Mouse (Mus musculus): ENCODE measurements around the gene Srgap3. TPM values are rescaled to one million over a fixed set of nuclear protein-coding genes. Genes with fewer than 3 reads are reported as not detected.

The Srgap3 gene
- polyA plus RNA-seq (2016; fragmentation: Nextera tagmentation; extraction: Ambion mirVana): 8.0 and 10.5 TPM in 2 replicates

DNA sequence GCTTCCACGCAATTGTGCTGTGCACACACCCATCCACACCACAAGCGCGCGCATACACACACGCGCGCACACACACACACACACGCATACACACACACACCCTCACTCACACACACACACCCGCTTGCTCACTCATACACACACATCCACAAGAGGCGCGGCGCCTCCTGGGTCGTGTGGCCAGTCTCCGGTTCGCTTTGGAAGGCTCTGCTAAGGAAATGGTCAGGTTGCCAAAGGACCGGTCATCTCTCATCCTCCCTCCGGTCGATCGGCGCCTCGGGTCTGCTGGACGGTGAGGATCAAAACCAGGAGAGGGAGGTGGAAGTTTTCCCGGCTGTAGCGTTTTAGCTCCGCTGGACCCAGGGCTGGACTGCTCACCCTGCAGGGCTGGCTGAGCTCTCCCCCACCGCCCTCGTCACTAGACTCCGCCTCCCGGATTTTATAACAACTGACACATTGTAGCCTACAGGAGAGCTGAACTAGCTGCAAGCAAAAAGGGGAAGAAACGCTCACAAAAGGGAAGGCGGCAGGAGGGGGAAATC, at the start of gene Srgap3:
Gene Srgap3 (minus strand): TSS at position 372 of the 542 bp plus-strand sequence.
- H3K27me3 ChIP-seq (replicated peaks; ENCODE audit: low read depth, poor library complexity, severe bottlenecking): peaks cover 8% of the 10 kb centered on the region; the same call in 1 of the 2 replicates
- peaks cover 69% of the 10 kb centered on the region for H3K4me1 ChIP-seq
- DNase-seq (ENCODE audit: low spot score): peak; percentile 86
- WGBS: under 1% methylated on average over 31 of the region's 31 CpGs
- H3K36me3 ChIP-seq (replicated peaks): peaks cover 17% of the 10 kb centered on the region
- peak within 1 kb of the TSS; percentile 86 for H3K27ac ChIP-seq (replicated peaks)
- H3K4me3 ChIP-seq: peak within 1 kb of the TSS; percentile 77
- no peaks in the 10 kb centered on the region for H3K9me3 ChIP-seq

DNA sequence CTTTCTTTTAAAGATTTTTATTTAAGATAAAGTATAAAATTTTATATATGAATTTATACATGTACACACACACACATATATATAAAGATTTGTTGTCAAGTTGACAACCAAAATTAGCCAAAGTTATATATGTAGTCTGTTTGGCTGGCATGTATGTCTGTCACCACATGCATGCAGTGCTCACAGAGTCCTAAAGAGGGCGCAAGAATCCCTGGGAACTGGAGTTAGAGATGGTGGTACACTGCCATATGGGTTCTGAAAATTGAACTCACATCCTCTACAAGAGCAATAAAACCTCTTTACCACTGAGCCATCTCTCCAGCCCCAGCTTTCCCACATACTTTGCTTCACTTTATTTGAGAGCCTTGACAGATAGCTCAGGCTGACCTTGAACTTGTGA, 48.6 kb upstream of the Srgap3 start:
- no peaks in the 10 kb centered on the region for H3K9me3 ChIP-seq
- no peak overlapping the region for H3K27ac ChIP-seq (replicated peaks)
- H3K27me3 ChIP-seq (replicated peaks; ENCODE audit: low read depth, poor library complexity, severe bottlenecking): no peaks in the 10 kb centered on the region
- whole genome bisulfite sequencing: 53% methylated on average over 1 of the region's 1 CpGs
- no peaks in the 10 kb centered on the region for H3K36me3 ChIP-seq (replicated peaks)
- no peak for DNase-seq (ENCODE audit: low spot score)
- H3K4me1 ChIP-seq: peaks cover 2% of the 10 kb centered on the region; the same call in 1 of the 2 replicates
- no peak overlapping the region for H3K4me3 ChIP-seq

DNA sequence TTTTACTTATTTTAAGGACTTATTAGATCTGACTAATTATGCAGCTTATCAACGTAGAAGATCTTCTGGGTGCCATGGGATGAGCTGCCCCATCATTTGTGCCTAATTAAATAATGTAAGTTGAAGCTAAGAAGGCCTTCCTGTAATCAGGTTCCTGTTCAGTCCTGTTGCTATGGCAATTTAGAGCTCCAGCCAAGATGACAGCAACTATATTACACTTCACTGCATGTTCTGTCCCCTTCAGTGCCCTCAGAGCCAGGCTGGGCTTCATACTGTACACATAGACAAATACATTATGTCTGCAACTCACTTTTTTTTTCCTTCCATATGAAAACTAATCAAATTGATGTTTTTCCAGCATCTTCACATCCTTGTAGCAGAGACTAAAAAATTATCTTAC, 43.1 kb upstream of the Srgap3 start:
- no peak for DNase-seq (ENCODE audit: low spot score)
- WGBS: 52% methylated on average over 1 of the region's 1 CpGs
- H3K27me3 ChIP-seq (replicated peaks; ENCODE audit: low read depth, poor library complexity, severe bottlenecking): no peaks in the 10 kb centered on the region
- no peaks in the 10 kb centered on the region for H3K4me1 ChIP-seq
- no peak overlapping the region for H3K27ac ChIP-seq (replicated peaks)
- H3K9me3 ChIP-seq: no peaks in the 10 kb centered on the region
- no peaks in the 10 kb centered on the region for H3K36me3 ChIP-seq (replicated peaks)
- no peak overlapping the region for H3K4me3 ChIP-seq

DNA sequence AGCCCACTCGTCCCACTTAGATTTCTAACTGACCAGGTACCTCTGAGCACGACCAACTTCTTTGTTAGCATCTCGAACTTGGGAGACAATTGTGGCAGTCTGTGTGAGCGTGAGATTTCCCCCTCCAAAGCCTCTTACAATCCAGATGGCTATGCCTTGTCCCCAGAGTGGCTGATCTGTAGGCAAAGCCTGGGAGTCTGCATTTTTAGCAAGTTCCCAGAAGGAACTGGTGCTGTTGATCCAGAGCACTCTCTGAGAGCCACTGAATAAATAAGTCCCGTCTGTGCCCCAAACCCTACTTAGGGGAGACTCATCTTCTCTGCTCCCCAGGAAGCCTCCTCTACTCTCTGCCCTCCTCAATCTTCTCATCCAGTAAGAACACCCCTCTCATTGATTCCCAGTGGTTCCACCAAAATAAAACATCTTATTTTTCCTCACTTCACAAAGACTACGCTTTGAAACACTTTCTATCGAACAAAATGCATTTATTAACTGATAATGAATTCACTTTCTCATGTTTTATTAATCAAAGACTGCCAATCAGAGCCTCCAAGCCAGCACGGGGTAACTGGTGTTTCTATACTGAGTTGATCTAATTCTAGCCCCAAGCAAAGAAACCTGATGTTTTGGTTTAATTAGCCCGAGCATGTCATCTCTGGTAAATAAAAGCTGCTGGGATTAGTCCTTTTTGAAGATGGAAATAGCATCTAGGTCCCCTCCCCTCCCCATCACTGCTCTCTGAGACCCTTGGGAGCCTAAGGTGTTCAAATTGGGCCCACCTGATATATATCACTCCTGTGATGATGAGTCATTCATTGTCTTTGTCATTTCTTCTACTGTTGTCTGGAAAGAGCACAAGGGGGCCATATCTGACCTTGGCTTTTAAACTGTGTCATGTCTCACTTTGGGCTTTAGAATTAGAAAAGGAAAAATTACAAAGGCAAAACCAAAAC, 38.6 kb upstream of the Srgap3 start:
- DNase-seq (ENCODE audit: low spot score): no peak
- no peaks in the 10 kb centered on the region for H3K9me3 ChIP-seq
- 0 out of 2 replicates have a peak, but pooled peaks cover 3% of the 10 kb centered on the region for H3K27me3 ChIP-seq (replicated peaks; ENCODE audit: low read depth, poor library complexity, severe bottlenecking)
- H3K27ac ChIP-seq (replicated peaks): no peak overlapping the region
- peaks cover 5% of the 10 kb centered on the region for H3K4me1 ChIP-seq
- 55% methylated on average over 9 of the region's 9 CpGs for WGBS
- H3K4me3 ChIP-seq: no peak overlapping the region
- H3K36me3 ChIP-seq (replicated peaks): no peaks in the 10 kb centered on the region

DNA sequence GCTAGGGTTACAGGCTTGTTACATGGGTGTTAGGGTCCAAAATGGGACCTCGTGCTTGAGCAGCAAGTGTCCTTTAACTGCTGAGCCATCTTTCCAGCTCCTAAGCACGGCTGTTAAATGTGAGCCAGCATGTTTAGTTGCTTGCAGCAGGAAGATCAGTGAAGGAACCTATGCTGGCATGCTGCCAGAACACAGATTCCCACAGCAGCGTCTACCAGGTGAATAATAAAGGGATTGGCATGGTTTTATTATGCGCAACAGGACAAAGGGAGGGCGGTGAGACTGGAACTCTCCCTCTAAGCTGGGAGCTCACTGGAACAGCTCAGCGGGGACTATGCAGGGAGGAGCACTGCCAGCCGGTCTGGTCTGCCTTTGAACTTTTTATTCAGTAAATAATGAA, 35.2 kb upstream of the Srgap3 start:
- no peak overlapping the region for H3K4me3 ChIP-seq
- no peaks in the 10 kb centered on the region for H3K9me3 ChIP-seq
- no peaks in the 10 kb centered on the region for H3K36me3 ChIP-seq (replicated peaks)
- H3K4me1 ChIP-seq: peaks cover 5% of the 10 kb centered on the region
- WGBS: 40% methylated on average over 7 of the region's 7 CpGs
- no peak overlapping the region for H3K27ac ChIP-seq (replicated peaks)
- H3K27me3 ChIP-seq (replicated peaks; ENCODE audit: low read depth, poor library complexity, severe bottlenecking): 0 out of 2 replicates have a peak, but pooled peaks cover 3% of the 10 kb centered on the region
- DNase-seq (ENCODE audit: low spot score): no peak

DNA sequence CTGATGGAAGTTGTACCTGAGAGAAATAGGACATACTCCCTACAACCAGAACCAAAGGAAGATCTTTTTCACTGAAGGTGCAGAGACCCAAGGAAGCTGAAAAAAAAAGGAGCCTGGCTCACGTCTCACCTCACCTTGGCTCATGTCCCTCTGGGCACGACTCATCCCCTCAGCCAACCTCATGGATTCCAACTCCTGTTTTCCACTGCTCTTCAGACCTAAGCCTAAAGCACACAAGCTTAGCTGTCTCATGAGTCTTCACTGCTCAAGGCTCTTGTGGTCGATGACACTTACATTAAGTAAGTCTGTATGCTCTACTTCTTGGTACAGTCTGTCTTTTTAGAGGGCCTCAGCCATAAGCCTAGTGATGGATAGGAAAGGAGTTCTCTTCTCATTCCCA, 31.9 kb upstream of the Srgap3 start:
- no peak for DNase-seq (ENCODE audit: low spot score)
- Histone ChIP-seq H3K27me3 (replicated peaks; ENCODE audit: low read depth, poor library complexity, severe bottlenecking) (0 out of 2 replicates have a peak, but pooled peaks cover 3% of the 10 kb centered on the region), H3K36me3 (replicated peaks) (no peaks in the 10 kb centered on the region), H3K27ac (replicated peaks) (no peak overlapping the region), H3K4me3 (no peak overlapping the region), H3K4me1 (peaks cover 15% of the 10 kb centered on the region), H3K9me3 (no peaks in the 10 kb centered on the region)
- 87% methylated on average over 3 of the region's 3 CpGs for WGBS

DNA sequence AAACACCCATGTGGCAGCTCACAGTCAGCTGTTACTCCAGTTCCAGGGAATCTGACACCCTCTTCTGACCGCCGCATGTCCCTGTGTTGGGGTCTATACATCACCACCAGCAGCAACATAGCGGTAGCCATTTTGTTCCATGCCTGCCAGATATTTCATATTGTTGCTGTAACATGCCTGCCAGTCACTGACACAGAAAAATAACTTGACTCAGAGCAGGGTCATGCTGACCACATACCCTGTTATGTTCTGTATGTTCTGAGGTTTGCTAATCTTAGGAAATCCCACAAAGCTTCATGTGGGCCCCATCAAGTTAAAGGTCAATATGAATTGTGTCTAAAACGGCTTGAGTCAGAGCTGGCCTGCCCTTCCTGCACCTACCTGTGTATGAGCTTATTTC, 30.2 kb upstream of the Srgap3 start:
- H3K4me1 ChIP-seq: peaks cover 30% of the 10 kb centered on the region
- H3K27me3 ChIP-seq (replicated peaks; ENCODE audit: low read depth, poor library complexity, severe bottlenecking): 0 out of 2 replicates have a peak, but pooled peaks cover 2% of the 10 kb centered on the region
- no peak overlapping the region for H3K4me3 ChIP-seq
- H3K9me3 ChIP-seq: no peaks in the 10 kb centered on the region
- 85% methylated on average over 4 of the region's 4 CpGs for WGBS
- H3K27ac ChIP-seq (replicated peaks): peak overlapping the region; percentile 40; the same call in 1 of the 2 replicates
- no peak for DNase-seq (ENCODE audit: low spot score)
- H3K36me3 ChIP-seq (replicated peaks): no peaks in the 10 kb centered on the region

DNA sequence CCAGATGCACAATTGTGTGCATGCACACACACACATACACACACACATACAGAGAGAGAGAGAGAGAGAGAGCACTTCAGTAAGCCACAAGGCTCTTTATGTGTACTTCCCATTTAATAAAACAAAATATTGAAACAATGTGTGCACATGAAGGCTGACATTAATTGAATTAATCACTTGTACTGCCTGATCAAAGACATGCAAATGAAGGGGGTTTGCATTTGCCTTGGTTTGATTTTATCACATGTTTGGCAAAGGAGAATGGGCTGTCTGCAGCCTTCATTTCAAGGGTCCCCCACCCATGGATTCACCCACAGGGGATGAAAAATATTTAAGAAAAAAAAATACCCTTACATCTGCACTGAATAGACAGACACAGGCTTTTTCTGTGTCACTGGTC, 29.5 kb upstream of the Srgap3 start:
- no peaks in the 10 kb centered on the region for H3K9me3 ChIP-seq
- no peak for DNase-seq (ENCODE audit: low spot score)
- peaks cover 33% of the 10 kb centered on the region for H3K4me1 ChIP-seq
- H3K27ac ChIP-seq (replicated peaks): 0 out of 2 replicates have a peak overlapping the region, but pooled peaks have one; percentile 40
- H3K27me3 ChIP-seq (replicated peaks; ENCODE audit: low read depth, poor library complexity, severe bottlenecking): no peaks in the 10 kb centered on the region
- no peak overlapping the region for H3K4me3 ChIP-seq
- H3K36me3 ChIP-seq (replicated peaks): no peaks in the 10 kb centered on the region

DNA sequence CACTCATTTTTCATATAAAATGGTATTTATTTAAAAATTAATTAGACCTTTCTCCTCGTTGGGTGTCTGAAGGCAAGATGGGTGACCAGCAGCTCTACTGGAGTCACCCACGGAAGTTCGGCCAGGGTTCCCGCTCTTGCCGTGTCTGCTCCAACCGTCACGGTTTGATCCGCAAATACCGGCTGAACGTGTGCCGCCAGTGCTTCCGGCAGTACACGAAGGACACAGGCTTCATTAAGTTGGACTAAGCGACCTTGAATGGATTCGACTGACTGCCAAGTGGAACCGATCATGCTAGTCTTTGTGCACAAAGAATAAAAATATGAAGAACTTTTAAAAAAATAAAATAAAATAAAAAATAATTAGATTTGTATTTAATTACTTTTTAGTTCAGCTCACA, 29.1 kb upstream of the Srgap3 start:
- H3K4me1 ChIP-seq: peaks cover 37% of the 10 kb centered on the region
- no peak overlapping the region for H3K4me3 ChIP-seq
- no peaks in the 10 kb centered on the region for H3K36me3 ChIP-seq (replicated peaks)
- H3K9me3 ChIP-seq: no peaks in the 10 kb centered on the region
- DNase-seq (ENCODE audit: low spot score): no peak
- no peak overlapping the region for H3K27ac ChIP-seq (replicated peaks)
- no peaks in the 10 kb centered on the region for H3K27me3 ChIP-seq (replicated peaks; ENCODE audit: low read depth, poor library complexity, severe bottlenecking)
- 95% methylated on average over 16 of the region's 16 CpGs for WGBS

DNA sequence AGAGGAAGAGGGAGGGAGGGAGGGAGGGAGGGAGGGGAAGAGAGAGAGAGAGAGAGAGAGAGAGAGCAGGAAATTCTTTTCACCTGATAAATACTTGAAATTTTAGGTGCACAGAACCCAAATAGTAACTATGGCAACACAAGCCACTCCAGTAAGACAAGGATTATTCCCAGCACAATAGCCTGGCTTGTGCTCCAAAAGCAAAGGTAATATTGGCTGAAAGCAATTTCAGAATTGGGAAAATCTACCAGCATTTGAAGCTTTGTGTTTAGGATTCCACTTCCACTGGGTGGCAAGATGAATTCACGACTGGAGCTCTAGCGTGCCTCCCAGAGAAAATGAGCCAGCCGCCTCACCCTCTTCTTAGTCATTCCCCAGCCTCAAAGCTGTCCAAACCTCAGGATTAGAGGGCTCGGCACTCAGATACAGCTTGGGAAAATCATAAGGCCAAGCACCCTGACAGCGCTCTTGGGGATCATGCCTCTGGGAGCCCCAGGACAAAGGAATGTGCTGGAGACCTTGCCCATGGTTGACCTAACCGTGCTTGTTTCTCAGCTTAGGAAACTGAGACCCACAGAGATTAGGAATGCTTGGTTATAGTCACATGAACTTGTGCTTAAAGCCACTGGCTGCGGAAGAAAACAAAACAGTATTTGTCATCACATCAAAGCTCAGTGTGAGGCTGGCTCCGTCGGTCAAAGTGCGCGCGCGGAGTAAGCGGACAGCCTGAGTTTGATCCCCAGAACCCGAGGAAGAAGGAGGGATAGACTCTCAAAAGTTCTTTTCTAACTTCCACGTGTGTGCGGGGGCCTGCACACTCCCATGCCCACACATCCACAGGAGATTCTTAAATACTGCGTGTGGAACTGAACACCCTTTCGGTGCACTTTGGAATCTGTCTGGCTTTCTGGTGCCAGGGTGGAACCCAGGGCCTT, 27.0 kb upstream of the Srgap3 start:
- WGBS: 73% methylated on average over 19 of the region's 19 CpGs
- DNase-seq (ENCODE audit: low spot score): peak; percentile 30
- no peaks in the 10 kb centered on the region for H3K27me3 ChIP-seq (replicated peaks; ENCODE audit: low read depth, poor library complexity, severe bottlenecking)
- H3K4me3 ChIP-seq: no peak overlapping the region
- H3K27ac ChIP-seq (replicated peaks): peak overlapping the region; percentile 75
- H3K4me1 ChIP-seq: peaks cover 49% of the 10 kb centered on the region
- H3K9me3 ChIP-seq: no peaks in the 10 kb centered on the region
- no peaks in the 10 kb centered on the region for H3K36me3 ChIP-seq (replicated peaks)

DNA sequence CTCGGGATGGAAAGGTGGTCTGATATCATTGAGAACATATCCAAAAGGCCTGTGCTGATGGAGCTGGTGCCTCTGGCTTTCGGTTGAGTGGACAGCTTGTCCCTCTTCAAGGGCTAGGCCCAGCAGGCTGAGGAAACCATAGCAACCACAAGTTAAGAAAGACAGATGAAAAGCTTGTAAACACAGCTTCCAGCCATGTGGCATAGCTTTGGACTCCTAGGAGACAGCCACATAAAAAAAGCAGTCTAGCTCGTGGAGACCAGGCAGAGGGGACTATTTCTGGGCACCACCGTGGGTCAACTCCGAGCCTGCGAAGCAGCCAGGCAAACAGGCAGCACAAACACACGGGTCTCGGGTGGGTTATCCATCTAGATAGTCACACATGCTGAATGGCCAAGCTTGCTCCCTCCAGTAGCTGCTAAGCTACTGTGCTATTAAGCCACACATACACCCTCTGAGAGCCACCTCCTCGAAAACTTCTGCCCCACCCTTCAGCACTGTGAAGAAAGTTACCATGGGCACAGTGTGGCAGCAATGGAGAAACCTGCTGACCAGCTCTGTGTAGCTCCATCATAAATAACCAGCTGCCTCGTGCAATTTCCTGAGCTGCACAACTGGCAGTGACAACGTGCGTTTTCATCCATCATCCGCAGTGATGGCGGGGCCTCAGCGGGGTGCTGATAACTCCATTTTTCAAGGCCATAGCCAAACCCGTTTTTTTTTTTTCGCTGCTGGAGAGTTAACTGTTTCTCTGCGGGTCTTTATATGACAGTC, 26.0 kb upstream of the Srgap3 start:
- Histone ChIP-seq H3K36me3 (replicated peaks) (no peaks in the 10 kb centered on the region), H3K27me3 (replicated peaks; ENCODE audit: low read depth, poor library complexity, severe bottlenecking) (no peaks in the 10 kb centered on the region), H3K4me3 (no peak overlapping the region), H3K4me1 (peaks cover 49% of the 10 kb centered on the region), H3K27ac (replicated peaks) (peak overlapping the region; percentile 75), H3K9me3 (no peaks in the 10 kb centered on the region)
- peak; percentile 37 for DNase-seq (ENCODE audit: low spot score)
- 55% methylated on average over 18 of the region's 18 CpGs for WGBS

All from embryonic facial prominence, embryonic 10.5 days (tissue).